Mouse (Mus musculus) left cerebral cortex, adult 18-20 months (tissue): Measurements from ENCODE around the gene Il1f5. TPM values are rescaled to one million over a fixed set of nuclear protein-coding genes. Genes with fewer than 3 reads are reported as not detected.
A peak's percentile ranks its signal among the peaks of the same experiment; 100 is the strongest.

ENCODE experiments used
- DNase-seq, 2 experiments: peaks; one replicate each; pipeline ENCODE4 v3.0.0; 2021 to 2022; ENCODE audit warnings: low spot score in 2 of 2, mixed read lengths in 1 of 2
- long read RNA-seq, 2 experiments: library from polyadenylated mRNA; stranded (forward); transcript quantifications; one replicate each; pipeline ENCODE4 v2.0.0; 2021
- total RNA-seq, 2 experiments: library from RNA; stranded (reverse); gene quantifications; 2 replicates each; pipeline ENCODE4 v1.2.3; 2021

Il1f5 gene
- total RNA-seq, result not detected
- long read RNA-seq, experiment 1, result 0 reads
- long read RNA-seq, experiment 2, result 0 reads

- no peak for DNase-seq
These were observed at the start of gene Il1f5 for GRCm38 (mm10) chr2:24276654-24277053. TSS of gene Il1f5 (plus strand) at chr2:24276954.

GRCm38 (mm10) chr2:24227191-24227590 is 49.6 kb upstream of the Il1f5 start:
- no peak for DNase-seq

DNA sequence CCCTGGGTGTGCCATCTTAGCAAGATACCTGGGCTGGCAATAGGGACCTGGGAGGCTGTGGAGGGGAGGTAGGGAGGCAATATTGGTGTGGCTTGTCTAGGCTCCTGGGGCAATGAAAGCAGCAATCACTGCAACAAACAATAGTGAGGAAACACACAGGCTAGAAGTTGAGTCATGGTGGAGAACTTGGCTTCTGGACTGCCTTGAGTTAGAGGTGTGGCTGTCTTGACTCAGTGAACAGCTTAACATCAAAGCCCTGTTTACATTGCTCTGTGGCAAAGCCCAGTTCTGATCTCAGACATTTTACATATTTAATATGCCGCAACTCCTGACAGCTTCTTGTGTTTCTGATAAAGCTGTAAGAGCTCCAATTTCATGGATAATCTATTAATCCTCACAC is 9.3 kb upstream of the Il1f5 start:
- DNase-seq, result no peak

GRCm38 (mm10) chr2:24273619-24274018 is 3.1 kb upstream of the Il1f5 start:
- no peak for DNase-seq

GRCm38 (mm10) chr2:24275146-24275545 is 1.6 kb upstream of the Il1f5 start:
- DNase-seq, result no peak

GRCm38 (mm10) chr2:24290896-24291295 is 14.1 kb downstream of the Il1f5 start, which contains the start of gene Il1f10:
TSS of gene Il1f10 (plus strand) at chr2:24291196.
- DNase-seq, result no peak

GRCm38 (mm10) chr2:24294616-24295015 is 17.9 kb downstream of the Il1f5 start:
- no peak for DNase-seq

DNA sequence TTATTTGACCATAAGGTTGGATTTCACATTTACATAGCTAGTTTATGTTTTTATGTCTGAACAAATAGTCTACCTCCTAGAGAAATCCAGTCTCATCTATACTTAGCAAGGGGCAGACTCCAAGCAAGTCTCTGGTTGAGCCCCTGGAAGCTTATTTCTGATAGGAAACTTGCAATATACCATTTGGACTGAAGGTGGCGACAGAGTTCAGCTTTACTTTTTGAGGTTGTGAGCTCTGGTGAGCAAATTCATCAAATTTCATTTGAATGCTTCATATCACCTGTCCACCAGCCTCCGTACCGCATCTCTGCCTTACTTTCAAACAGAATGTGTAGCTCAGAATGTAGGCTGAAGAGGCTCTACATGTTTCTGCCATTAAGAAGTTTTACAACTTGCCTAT is 20.1 kb downstream of the Il1f5 start:
- DNase-seq, result peak; percentile 34 to 58

DNA sequence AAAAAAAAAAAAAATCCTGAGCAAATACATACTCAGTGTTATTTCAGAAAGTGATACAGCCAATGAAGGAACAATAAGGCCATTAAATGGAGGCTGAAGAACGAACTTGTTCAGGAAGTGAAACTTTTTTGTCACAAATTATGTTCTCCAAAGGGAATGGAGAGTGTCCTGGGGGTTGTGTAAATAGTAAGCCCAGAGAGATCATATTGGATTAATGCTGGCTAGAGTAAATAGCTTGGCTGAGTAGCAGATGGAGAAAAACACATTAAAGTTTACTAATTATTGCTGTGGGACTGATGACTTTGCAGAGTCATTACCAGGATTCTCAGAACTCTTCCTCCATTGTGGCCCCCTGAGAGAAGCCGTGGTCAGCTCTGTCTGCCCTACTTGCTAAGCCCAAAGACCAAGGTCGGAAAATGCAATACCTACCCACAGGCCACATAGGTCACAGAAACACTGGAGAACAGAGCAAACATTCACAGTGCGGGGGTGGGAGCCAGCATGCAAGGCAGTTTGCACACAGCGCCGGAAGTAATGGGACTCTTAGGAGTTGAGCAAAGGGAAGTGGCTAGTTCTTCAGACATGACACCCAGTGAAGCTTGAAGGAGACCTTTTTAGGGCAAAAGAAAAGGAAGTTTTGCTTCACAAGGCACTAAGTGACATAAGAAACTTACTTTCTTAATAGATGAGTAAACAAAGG is 34.7 kb downstream of the Il1f5 start:
- DNase-seq, result no peak

GRCm38 (mm10) chr2:24316919-24317318 is 40.2 kb downstream of the Il1f5 start:
- no peak for DNase-seq

DNA sequence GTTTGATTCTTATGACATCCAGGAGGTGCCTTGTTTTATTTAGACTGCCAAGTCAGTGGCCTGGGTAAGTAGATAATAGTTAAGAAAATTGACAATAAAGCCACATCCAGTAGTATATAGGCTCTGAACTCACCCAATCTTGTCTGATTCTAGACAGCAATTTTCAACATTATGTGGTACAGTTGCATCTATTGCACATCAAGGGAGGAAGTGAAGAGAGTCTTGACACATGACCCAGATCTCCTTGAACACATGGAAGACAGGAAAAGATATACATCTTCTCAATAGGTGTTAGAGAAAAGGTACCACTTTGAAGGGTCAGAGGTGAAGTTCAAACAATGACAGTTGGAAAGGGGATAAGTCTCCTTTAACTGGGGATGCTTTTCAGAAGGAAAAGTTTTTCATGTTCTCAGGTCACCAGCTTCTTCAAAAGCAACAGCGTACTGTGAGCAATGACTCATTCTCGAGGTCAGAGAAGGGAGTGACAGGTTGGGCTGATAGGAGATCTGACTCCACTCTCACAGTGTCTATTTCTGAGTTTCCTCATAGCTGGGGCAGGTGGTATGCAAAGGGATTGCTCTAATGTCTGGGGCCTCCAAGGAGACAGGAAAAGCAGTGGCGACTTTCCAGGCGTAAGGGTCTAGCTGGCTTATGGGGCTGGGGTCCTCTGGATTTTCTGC is 41.3 kb downstream of the Il1f5 start:
- DNase-seq, result no peak

Other genes with a start within 250 kb of the Il1f5 start
- gene Hnmt, start 227.6 kb upstream of the Il1f5 start, total RNA-seq, result 10 to 100 TPM; 23.1 to 23.5 TPM
- not detected for gene Tbpl2, start 180.4 kb upstream of the Il1f5 start, total RNA-seq
- gene Il1f8, start 123.8 kb upstream of the Il1f5 start, total RNA-seq, result not detected
- gene Il1f9, start 90.5 kb upstream of the Il1f5 start, total RNA-seq, result not detected
- gene Il1f6, start 61.5 kb upstream of the Il1f5 start, total RNA-seq, result not detected
- not detected for gene Il1f10, start 14.2 kb downstream of the Il1f5 start, total RNA-seq
- not detected for gene Il1rn, start 59.9 kb downstream of the Il1f5 start, total RNA-seq
- gene Psd4, start 90.6 kb downstream of the Il1f5 start, total RNA-seq, result 1 to 10 TPM in 1 of 2 experiments, under 1 TPM in 1; 0.56 to 1.0 TPM
- not detected for gene Pax8, start 198.6 kb downstream of the Il1f5 start, total RNA-seq